Mouse (Mus musculus) heart, embryonic 12.5 days (tissue): ENCODE measurements around the gene Zfp568. TPM values are rescaled to one million over a fixed set of nuclear protein-coding genes. Genes with fewer than 3 reads are reported as not detected.

Experiments
- ATAC-seq: fragments of 200-750 bp; cut with Nextera tagmentation; 2 replicates; pipeline ENCODE4 v1.8.0; 2017; ENCODE audit warnings: moderate TSS enrichment, moderate library complexity; ENCODE audit not compliant: insufficient number of reproducible peaks, low FRiP score
- H3K27ac ChIP-seq: fragments of 300-500 bp; sonication (generic); 2 replicates; pipeline ENCODE4 v1.5.1; 2016; ENCODE audit warnings: mild to moderate bottlenecking, moderate library complexity; ENCODE audit not compliant: poor library complexity, severe bottlenecking
- H3K27me3 ChIP-seq: fragments of 300-500 bp; sonication (generic); replicated peaks from 2 replicates; pipeline ENCODE4 v1.6.1; 2016; ENCODE audit warnings: mild to moderate bottlenecking, moderate library complexity
- H3K36me3 ChIP-seq: fragments of 300-500 bp; sonication (generic); 2 replicates; pipeline ENCODE4 v1.6.1; 2016; ENCODE audit warnings: mild to moderate bottlenecking, moderate library complexity
- H3K4me1 ChIP-seq: fragments of 300-500 bp; sonication (generic); replicated peaks from 2 replicates; pipeline ENCODE4 v1.6.1; 2016; ENCODE audit warnings: mild to moderate bottlenecking
- H3K4me2 ChIP-seq: fragments of 300-500 bp; sonication (generic); 2 replicates; pipeline ENCODE4 v1.6.1; 2016; ENCODE audit warnings: mild to moderate bottlenecking, moderate library complexity
- H3K4me3 ChIP-seq: fragments of 300-500 bp; sonication (generic); 2 replicates; pipeline ENCODE4 v1.5.1; 2016; ENCODE audit warnings: mild to moderate bottlenecking
- H3K9ac ChIP-seq: fragments of 300-500 bp; sonication (generic); 2 replicates; pipeline ENCODE4 v1.6.1; 2016; ENCODE audit warnings: mild to moderate bottlenecking, moderate library complexity
- H3K9me3 ChIP-seq: fragments of 300-500 bp; sonication (generic); replicated peaks from 2 replicates; pipeline ENCODE4 v1.6.1; 2016; ENCODE audit warnings: mild to moderate bottlenecking, moderate library complexity
- WGBS: fragments of 180-500 bp; shearing (Covaris S2); methylation state at CpG from one replicate; pipeline ENCODE4 v1.1.7; 2016; 5-methylcytosine and 5-hydroxymethylcytosine counted together
- polyA plus RNA-seq: library from polyadenylated mRNA; unstranded; fragments of >200 nt; fragmentation: Nextera tagmentation; extraction: Ambion mirVana; gene quantifications from 2 replicates; pipeline ENCODE4 v1.2.1, GENCODE M21; 2016

Zfp568 gene
- polyA plus RNA-seq, 1 experiment from 2014 or later, result 36.7 TPM

- no peak for ATAC-seq
These were observed 33.5 kb downstream of the Zfp568 start for GRCm38 (mm10) chr7:30017226-30017625.

GRCm38 (mm10) chr7:30019543-30019942, 35.8 kb downstream of the Zfp568 start:
- H3K4me2 ChIP-seq, result no peak overlapping the region
- no peaks in the 10 kb centered on the region for H3K9me3 ChIP-seq
- no peak for ATAC-seq
- H3K4me1 ChIP-seq, result no peaks in the 10 kb centered on the region
- H3K27me3 ChIP-seq, result no peaks in the 10 kb centered on the region
- H3K36me3 ChIP-seq, result peaks cover 96% of the 10 kb centered on the region
- no peak overlapping the region for H3K4me3 ChIP-seq
- no peak overlapping the region for H3K9ac ChIP-seq
- H3K27ac ChIP-seq, result no peak overlapping the region
- 83% methylated on average over 2 of the region's 2 CpGs for WGBS

More at GRCm38 (mm10) chr7:30017226-30017625, 33.5 kb downstream of the Zfp568 start:
- Histone ChIP-seq H3K4me3 (no peak overlapping the region), H3K4me2 (no peak overlapping the region), H3K36me3 (peaks cover 92% of the 10 kb centered on the region), H3K27ac (no peak overlapping the region), H3K9me3 (no peaks in the 10 kb centered on the region), H3K9ac (no peak overlapping the region), H3K4me1 (no peaks in the 10 kb centered on the region), H3K27me3 (no peaks in the 10 kb centered on the region)
- 88% methylated on average over 6 of the region's 6 CpGs for WGBS

GRCm38 (mm10) chr7:30023324-30023723, 39.6 kb downstream of the Zfp568 start:
- H3K36me3 ChIP-seq, result peaks cover 90% of the 10 kb centered on the region
- H3K27me3 ChIP-seq, result no peaks in the 10 kb centered on the region
- no peak overlapping the region for H3K27ac ChIP-seq
- no peak overlapping the region for H3K4me2 ChIP-seq
- no peak overlapping the region for H3K9ac ChIP-seq
- no peaks in the 10 kb centered on the region for H3K9me3 ChIP-seq
- no peak for ATAC-seq
- 92% methylated on average over 9 of the region's 9 CpGs for whole genome bisulfite sequencing
- H3K4me1 ChIP-seq, result no peaks in the 10 kb centered on the region
- no peak overlapping the region for H3K4me3 ChIP-seq

- H3K4me3 ChIP-seq, result no peak overlapping the region
- no peaks in the 10 kb centered on the region for H3K27me3 ChIP-seq
- 72% methylated on average over 8 of the region's 8 CpGs for WGBS
- ATAC-seq, result no peak
- no peaks in the 10 kb centered on the region for H3K4me1 ChIP-seq
- no peak overlapping the region for H3K4me2 ChIP-seq
- no peak overlapping the region for H3K9ac ChIP-seq
- H3K36me3 ChIP-seq, result peaks cover 89% of the 10 kb centered on the region
- H3K27ac ChIP-seq, result no peak overlapping the region
- no peaks in the 10 kb centered on the region for H3K9me3 ChIP-seq
These were observed 40.0 kb downstream of the Zfp568 start for GRCm38 (mm10) chr7:30023800-30024199.

GRCm38 (mm10) chr7:30025358-30025757, 41.6 kb downstream of the Zfp568 start:
- H3K4me3 ChIP-seq, result no peak overlapping the region
- 78% methylated on average over 5 of the region's 5 CpGs for WGBS
- H3K9me3 ChIP-seq, result no peaks in the 10 kb centered on the region
- no peak overlapping the region for H3K27ac ChIP-seq
- no peak overlapping the region for H3K9ac ChIP-seq
- ATAC-seq, result no peak
- H3K27me3 ChIP-seq, result no peaks in the 10 kb centered on the region
- peaks cover 76% of the 10 kb centered on the region for H3K36me3 ChIP-seq
- no peak overlapping the region for H3K4me2 ChIP-seq
- H3K4me1 ChIP-seq, result no peaks in the 10 kb centered on the region

GRCm38 (mm10) chr7:30027331-30027730, 43.6 kb downstream of the Zfp568 start:
- Histone ChIP-seq H3K4me2 (no peak overlapping the region), H3K9ac (no peak overlapping the region), H3K36me3 (peaks cover 57% of the 10 kb centered on the region), H3K9me3 (no peaks in the 10 kb centered on the region), H3K4me1 (no peaks in the 10 kb centered on the region), H3K27me3 (no peaks in the 10 kb centered on the region), H3K27ac (no peak overlapping the region), H3K4me3 (no peak overlapping the region)
- 84% methylated on average over 4 of the region's 4 CpGs for WGBS
- no peak for ATAC-seq

GRCm38 (mm10) chr7:30028572-30028971, 44.8 kb downstream of the Zfp568 start:
- no peak overlapping the region for H3K4me2 ChIP-seq
- H3K27ac ChIP-seq, result no peak overlapping the region
- ATAC-seq, result no peak
- H3K36me3 ChIP-seq, result peaks cover 45% of the 10 kb centered on the region
- H3K27me3 ChIP-seq, result no peaks in the 10 kb centered on the region
- 80% methylated on average over 3 of the region's 3 CpGs for whole genome bisulfite sequencing
- H3K4me1 ChIP-seq, result no peaks in the 10 kb centered on the region
- no peak overlapping the region for H3K9ac ChIP-seq
- no peak overlapping the region for H3K4me3 ChIP-seq
- no peaks in the 10 kb centered on the region for H3K9me3 ChIP-seq

- H3K4me1 ChIP-seq, result no peaks in the 10 kb centered on the region
- no peak for ATAC-seq
- H3K9ac ChIP-seq, result no peak overlapping the region
- no peaks in the 10 kb centered on the region for H3K9me3 ChIP-seq
- 42% methylated on average over 6 of the region's 6 CpGs for WGBS
- no peak overlapping the region for H3K4me2 ChIP-seq
- H3K36me3 ChIP-seq, result peaks cover 26% of the 10 kb centered on the region
- H3K4me3 ChIP-seq, result no peak overlapping the region
- no peak overlapping the region for H3K27ac ChIP-seq
- no peaks in the 10 kb centered on the region for H3K27me3 ChIP-seq
These were observed 46.9 kb downstream of the Zfp568 start for GRCm38 (mm10) chr7:30030677-30031076.

GRCm38 (mm10) chr7:30031379-30031778, 47.6 kb downstream of the Zfp568 start:
- no peak overlapping the region for H3K4me3 ChIP-seq
- H3K27ac ChIP-seq, result no peak overlapping the region
- H3K27me3 ChIP-seq, result no peaks in the 10 kb centered on the region
- no peaks in the 10 kb centered on the region for H3K9me3 ChIP-seq
- H3K4me2 ChIP-seq, result no peak overlapping the region
- H3K9ac ChIP-seq, result no peak overlapping the region
- no peak for ATAC-seq
- H3K4me1 ChIP-seq, result no peaks in the 10 kb centered on the region
- WGBS, result 86% methylated on average over 3 of the region's 3 CpGs
- peaks cover 22% of the 10 kb centered on the region for H3K36me3 ChIP-seq

- Histone ChIP-seq H3K4me2 (no peak overlapping the region), H3K4me3 (no peak overlapping the region), H3K27ac (no peak overlapping the region), H3K9me3 (no peaks in the 10 kb centered on the region), H3K9ac (no peak overlapping the region), H3K27me3 (no peaks in the 10 kb centered on the region), H3K4me1 (no peaks in the 10 kb centered on the region), H3K36me3 (peaks cover 16% of the 10 kb centered on the region)
- 87% methylated on average over 12 of the region's 12 CpGs for WGBS
- ATAC-seq, result no peak
These were observed 50.6 kb downstream of the Zfp568 start for GRCm38 (mm10) chr7:30034331-30034730.

GRCm38 (mm10) chr7:30044354-30044753, 60.6 kb downstream of the Zfp568 start:
- Histone ChIP-seq H3K4me2 (no peak overlapping the region), H3K27me3 (no peaks in the 10 kb centered on the region), H3K27ac (no peak overlapping the region), H3K4me1 (0 out of 2 replicates have a peak, but pooled peaks cover 3% of the 10 kb centered on the region), H3K36me3 (peaks cover 3% of the 10 kb centered on the region; the same call in 1 of the 2 replicates), H3K4me3 (no peak overlapping the region), H3K9ac (no peak overlapping the region), H3K9me3 (no peaks in the 10 kb centered on the region)
- WGBS, result 53% methylated on average over 9 of the region's 9 CpGs
- ATAC-seq, result no peak

- 55% methylated on average over 4 of the region's 4 CpGs for WGBS
- no peak for ATAC-seq
- no peak overlapping the region for H3K9ac ChIP-seq
- H3K4me2 ChIP-seq, result no peak overlapping the region
- H3K36me3 ChIP-seq, result peaks cover 5% of the 10 kb centered on the region; the same call in 1 of the 2 replicates
- no peaks in the 10 kb centered on the region for H3K9me3 ChIP-seq
- peaks cover 11% of the 10 kb centered on the region for H3K4me1 ChIP-seq
- H3K4me3 ChIP-seq, result no peak overlapping the region
- no peaks in the 10 kb centered on the region for H3K27me3 ChIP-seq
- no peak overlapping the region for H3K27ac ChIP-seq
These were observed 64.4 kb downstream of the Zfp568 start for GRCm38 (mm10) chr7:30048126-30048525.
